Mouse (Mus musculus) liver, embryonic 14.5 days (tissue): ENCODE results near the gene Osbpl3. TPM values are rescaled to one million over a fixed set of nuclear protein-coding genes. Genes with fewer than 3 reads are reported as not detected.

Experiments used
- ATAC-seq: fragments of 200-750 bp; cut with Nextera tagmentation; 2 replicates; pipeline ENCODE4 v1.8.0; 2017; ENCODE audit warnings: moderate number of reproducible peaks, mild to moderate bottlenecking, moderate library complexity; ENCODE audit not compliant: insufficient read depth
- DNase-seq, 3 experiments: peaks; one replicate each; pipeline ENCODE4 v3.0.0-alpha.2; 2012 to 2013; ENCODE audit warnings: low read depth in 3 of 3, low spot score in 3 of 3
- H3K27ac ChIP-seq: fragments of 300-500 bp; sonication (generic); 2 replicates; pipeline ENCODE4 v1.5.1; 2014; ENCODE audit warnings: moderate library complexity, mild to moderate bottlenecking, control low read depth, inconsistent platforms
- H3K27me3 ChIP-seq: fragments of 300-500 bp; sonication (generic); 2 replicates; pipeline ENCODE4 v1.6.1; 2014; ENCODE audit warnings: mild to moderate bottlenecking, low read length, moderate library complexity; ENCODE audit not compliant: control insufficient read depth, insufficient read depth
- H3K36me3 ChIP-seq: fragments of 300-500 bp; sonication (generic); replicated peaks from 2 replicates; pipeline ENCODE4 v1.6.1; 2014; ENCODE audit warnings: low read depth; ENCODE audit not compliant: control insufficient read depth, insufficient read depth
- H3K4me1 ChIP-seq, 2 experiments: fragments of 200-500 bp in 1 of 2; fragments of 300-500 bp in 1 of 2; sonication (generic) in 1 of 2; replicated peaks; 2 replicates each; pipeline ENCODE4 v1.6.1; 2012 to 2014; ENCODE audit warnings: antibody characterized with exemption in 1 of 2, inconsistent platforms in 1 of 2, low read length in 1 of 2; ENCODE audit not compliant: control insufficient read depth in 2 of 2, insufficient read depth in 2 of 2
- H3K4me2 ChIP-seq: fragments of 300-500 bp; sonication (generic); 2 replicates; pipeline ENCODE4 v1.6.1; 2014; ENCODE audit warnings: low read depth, mild to moderate bottlenecking, control low read depth, moderate library complexity
- H3K4me3 ChIP-seq, 2 experiments: fragments of 200-500 bp in 1 of 2; fragments of 300-500 bp in 1 of 2; sonication (generic) in 1 of 2; 2 replicates each; pipeline ENCODE4 v1.5.1; 2012 to 2014; ENCODE audit warnings: low read depth in 2 of 2, low read length in 2 of 2, mild to moderate bottlenecking in 2 of 2, control low read depth in 1 of 2, inconsistent platforms in 1 of 2, moderate library complexity in 1 of 2; ENCODE audit not compliant: insufficient read depth in 1 of 2
- H3K9ac ChIP-seq: fragments of 300-500 bp; sonication (generic); replicated peaks from 2 replicates; pipeline ENCODE4 v1.6.1; 2014; ENCODE audit warnings: mild to moderate bottlenecking, control low read depth, moderate library complexity
- H3K9me3 ChIP-seq: fragments of 300-500 bp; sonication (generic); 2 replicates; pipeline ENCODE4 v1.6.1; 2016; ENCODE audit warnings: low read length, mixed read lengths; ENCODE audit not compliant: control insufficient read depth
- CTCF ChIP-seq: IDR thresholded peaks from 2 replicates; pipeline ENCODE4 v1.5.1; 2016; ENCODE audit warnings: antibody characterized with exemption, low read depth, control low read depth
- EP300 ChIP-seq: IDR thresholded peaks from 2 replicates; pipeline ENCODE4 v1.6.1; 2016; ENCODE audit warnings: antibody characterized with exemption, low read depth
- WGBS: fragments of 180-500 bp; shearing (Covaris S2); extraction: QIAGEN DNeasy Blood & Tissue Kit; methylation state at CpG from one replicate; pipeline ENCODE4 v1.1.7; 2014; ENCODE audit not compliant: insufficient replicate concordance; 5-methylcytosine and 5-hydroxymethylcytosine counted together
- polyA plus RNA-seq, 2 experiments: library from polyadenylated mRNA; depleted of rRNA in 1 of 2; stranded (reverse) in 1 of 2; unstranded in 1 of 2; fragments of >200 nt; fragmentation: Nextera tagmentation in 1 of 2; extraction: Ambion mirVana in 1 of 2; gene quantifications; 2 replicates each; pipeline versions ENCODE4 v1.2.1 to v1.2.3; 2012 to 2014

The Osbpl3 gene
- polyA plus RNA-seq, 2 experiments = 0.60 to 0.70 TPM

DNA sequence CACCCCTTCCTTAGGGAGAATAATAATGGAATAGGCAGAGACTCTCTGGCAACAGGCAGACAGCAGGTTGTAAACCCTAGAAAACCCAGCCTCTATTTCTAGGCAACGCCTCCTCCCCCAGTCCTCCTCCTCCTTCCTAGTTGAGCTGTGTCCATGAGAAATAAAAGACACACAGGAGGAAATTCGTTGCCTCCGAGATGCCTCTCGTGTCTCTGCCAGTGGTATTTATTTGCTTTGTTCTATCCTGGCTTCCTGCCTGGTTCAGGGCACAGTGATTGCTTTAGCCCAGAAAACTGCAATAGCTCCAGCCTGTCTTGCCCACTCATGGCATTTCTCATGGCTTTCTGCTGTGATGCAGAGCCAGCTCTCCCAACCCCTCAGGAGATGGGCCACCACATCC lies 43.8 kb downstream of the Osbpl3 start:
- no peak for TF ChIP-seq CTCF
- no peak for TF ChIP-seq EP300
- Histone ChIP-seq H3K4me3 (no peak overlapping the region), H3K4me1 (no peaks in the 10 kb centered on the region), H3K36me3 (no peaks in the 10 kb centered on the region), H3K27ac (no peak overlapping the region), H3K27me3 (no peaks in the 10 kb centered on the region), H3K9me3 (no peaks in the 10 kb centered on the region), H3K9ac (no peak overlapping the region), H3K4me2 (no peak overlapping the region)
- ATAC-seq (no peak), DNase-seq (no peak)
- WGBS = 36% methylated on average over 4 of the region's 4 CpGs

- ATAC-seq (no peak), DNase-seq (no peak)
- H3K27me3 ChIP-seq = no peaks in the 10 kb centered on the region
- no peak overlapping the region for H3K4me3 ChIP-seq
- no peaks in the 10 kb centered on the region for H3K36me3 ChIP-seq
- no peak for TF ChIP-seq CTCF
- TF ChIP-seq EP300 = no peak
- H3K9ac ChIP-seq = no peak overlapping the region
- H3K9me3 ChIP-seq = no peaks in the 10 kb centered on the region
- no peak overlapping the region for H3K4me2 ChIP-seq
- 79% methylated on average over 11 of the region's 11 CpGs for WGBS
- H3K27ac ChIP-seq = no peak overlapping the region
- no peaks in the 10 kb centered on the region for H3K4me1 ChIP-seq
Observed at GRCm38 (mm10) chr6:50404698-50405097, 51.3 kb downstream of the Osbpl3 start.

DNA sequence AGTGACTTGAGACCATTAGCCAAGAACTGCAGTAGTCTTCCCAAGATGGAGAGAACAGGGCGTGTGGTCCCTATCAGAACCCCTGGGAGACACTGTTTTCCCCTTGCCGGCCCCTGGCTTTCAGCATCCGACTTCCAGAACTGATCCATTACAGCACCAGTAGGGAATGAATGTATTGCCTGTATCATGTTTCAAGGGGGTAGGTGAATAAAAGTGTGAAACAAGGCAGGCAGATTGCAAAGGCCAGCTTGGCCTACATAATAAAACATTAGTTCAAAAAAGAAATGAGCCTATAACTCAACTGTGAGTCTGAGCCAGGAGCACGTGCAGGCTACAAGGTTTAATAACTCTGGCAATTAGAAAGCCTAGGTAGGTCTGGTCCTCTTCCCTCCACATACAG lies 52.5 kb downstream of the Osbpl3 start:
- Histone ChIP-seq H3K4me3 (no peak overlapping the region), H3K36me3 (no peaks in the 10 kb centered on the region), H3K4me1 (no peaks in the 10 kb centered on the region), H3K9me3 (no peaks in the 10 kb centered on the region), H3K4me2 (no peak overlapping the region), H3K9ac (no peak overlapping the region), H3K27ac (no peak overlapping the region), H3K27me3 (no peaks in the 10 kb centered on the region)
- no peak for ATAC-seq
- no peak for DNase-seq
- 73% methylated on average over 4 of the region's 4 CpGs for WGBS
- TF ChIP-seq EP300 (no peak), CTCF (no peak)

DNA sequence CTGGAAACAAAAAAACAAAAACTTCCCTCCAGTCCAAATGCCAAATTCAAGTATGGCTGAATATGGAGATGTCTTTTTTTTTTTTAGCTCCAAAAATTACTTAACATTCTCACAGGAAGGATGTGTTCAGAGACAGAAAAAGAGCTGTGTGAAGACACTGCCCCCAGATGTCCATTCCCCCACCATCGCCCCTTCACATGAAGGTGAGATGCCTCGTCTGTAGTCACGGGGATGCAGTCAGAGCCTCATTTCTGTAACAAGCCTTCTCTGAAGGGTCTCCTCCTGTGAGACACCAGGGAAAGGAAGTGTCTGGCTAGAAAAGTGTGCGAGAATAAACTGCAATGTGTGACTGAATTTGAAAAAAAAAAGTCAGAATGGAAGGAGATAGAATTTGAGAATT lies 53.1 kb downstream of the Osbpl3 start:
- ATAC-seq (no peak), DNase-seq (no peak)
- no peaks in the 10 kb centered on the region for H3K27me3 ChIP-seq
- TF ChIP-seq CTCF = no peak
- no peak for TF ChIP-seq EP300
- H3K27ac ChIP-seq = no peak overlapping the region
- 53% methylated on average over 4 of the region's 4 CpGs for WGBS
- no peaks in the 10 kb centered on the region for H3K4me1 ChIP-seq
- H3K9me3 ChIP-seq = no peaks in the 10 kb centered on the region
- H3K36me3 ChIP-seq = no peaks in the 10 kb centered on the region
- H3K4me3 ChIP-seq = no peak overlapping the region
- H3K4me2 ChIP-seq = no peak overlapping the region
- no peak overlapping the region for H3K9ac ChIP-seq

DNA sequence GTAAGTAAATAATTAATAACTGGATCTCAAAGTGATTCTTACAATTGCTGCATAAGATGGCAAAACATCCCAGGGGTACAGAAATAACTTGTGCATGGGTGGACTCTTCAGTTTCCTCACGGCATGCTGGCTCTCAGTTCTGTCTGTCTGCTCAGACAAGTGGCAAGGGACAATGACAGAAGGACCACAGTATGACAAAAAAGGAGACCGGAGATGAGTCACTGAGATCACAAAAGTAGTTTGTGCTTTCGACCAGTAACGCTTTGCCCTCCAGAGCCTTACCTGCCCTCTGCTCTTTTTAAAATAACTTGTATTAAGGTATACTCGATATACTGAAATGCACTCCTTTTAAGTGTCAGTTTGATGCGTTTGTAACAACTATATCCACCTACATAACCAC lies 55.8 kb downstream of the Osbpl3 start:
- Histone ChIP-seq H3K4me2 (no peak overlapping the region), H3K36me3 (no peaks in the 10 kb centered on the region), H3K9me3 (no peaks in the 10 kb centered on the region), H3K9ac (no peak overlapping the region), H3K27me3 (no peaks in the 10 kb centered on the region), H3K4me3 (no peak overlapping the region), H3K4me1 (no peaks in the 10 kb centered on the region), H3K27ac (no peak overlapping the region)
- DNase-seq (no peak), ATAC-seq (no peak)
- 73% methylated on average over 6 of the region's 6 CpGs for WGBS
- TF ChIP-seq EP300 (no peak), CTCF (no peak)
